Comparison of ENCODE assay signal across 10 mouse cellular contexts in the genomic region with DNA sequence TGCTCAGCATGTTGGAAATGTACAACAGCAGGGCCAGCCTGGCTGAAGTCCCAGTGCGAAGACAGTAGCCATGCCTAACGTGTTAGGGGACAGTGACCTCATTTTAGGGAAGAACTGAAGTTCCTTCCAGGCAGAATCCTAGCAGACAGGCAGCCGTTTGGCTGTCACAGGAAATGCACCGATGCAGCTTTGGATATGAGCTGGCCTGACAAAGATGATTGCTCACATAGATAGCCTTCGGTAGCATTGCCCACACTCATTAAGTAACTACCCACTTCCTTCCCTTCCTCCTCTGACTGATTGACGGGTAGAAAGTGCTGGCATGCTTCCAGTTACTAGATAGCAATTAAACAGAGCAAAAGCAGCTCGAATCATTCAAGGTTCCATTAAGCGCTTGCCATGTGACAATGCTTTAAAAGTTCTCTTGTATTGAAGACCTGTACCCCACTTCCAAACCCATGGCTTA.
A peak's percentile ranks its signal among the peaks of the same experiment; 100 is the strongest.
DNase-seq lines count a peak whose midpoint lies in the region; ATAC-seq and TF ChIP-seq lines count a peak whose summit lies in the region.
"Had no signal": no experiment of that assay in that cellular context is flagged by ENCODE, and none has a peak within 500 bp of the region (broad histone marks: within the 10 kb centered on the region; RNA-seq: fewer than 3 reads in every experiment).

No protein-coding gene starts in this region.

- WGBS in heart, embryonic 14.5 days = 27% methylated on average over 8 of the region's 8 CpGs
- WGBS in midbrain, postnatal 0 days = 64% methylated on average over 8 of the region's 8 CpGs
- 78% methylated on average over 8 of the region's 8 CpGs for WGBS in midbrain, embryonic 13.5 days

- H3K9ac ChIP-seq in heart, embryonic 14.5 days (ENCODE audit: low read length) = no peak overlapping the region
- no peak overlapping the region for H3K9ac ChIP-seq in midbrain, postnatal 0 days (replicated peaks; ENCODE audit: low read length, poor library complexity, severe bottlenecking)
- no peak overlapping the region for H3K9ac ChIP-seq in midbrain, embryonic 13.5 days (replicated peaks)
- H3K9ac ChIP-seq: liver, embryonic 15.5 days had no signal

- TF ChIP-seq CTCF in midbrain, postnatal 0 days (IDR thresholded peaks at IDR 0.05) = no peak

- no peaks in the 10 kb centered on the region for H3K9me3 ChIP-seq in heart, embryonic 14.5 days (ENCODE audit: control insufficient read depth, low read length)
- no peaks in the 10 kb centered on the region for H3K9me3 ChIP-seq in midbrain, postnatal 0 days (ENCODE audit: low read length)
- no peaks in the 10 kb centered on the region for H3K9me3 ChIP-seq in midbrain, embryonic 13.5 days
- H3K9me3 ChIP-seq: liver, embryonic 15.5 days had no signal

- no peak for DNase-seq in heart, adult 9 months (ENCODE audit: low spot score in 2 of 2)
- peak; percentile 50 for DNase-seq in midbrain, postnatal 0 days (ENCODE audit: low spot score)
- peak; percentile 83 for DNase-seq in cerebellum, adult 9-10 months
- no peak for DNase-seq in c-Kit-positive CD71-positive TER-119-positive erythroid progenitor cells, embryonic 14.5 days (ENCODE audit: low spot score)
- DNase-seq in kidney, postnatal 4 days = no peak
- DNase-seq: spleen, adult 18-20 months had no signal

- no peak for ATAC-seq in heart, embryonic 14.5 days (ENCODE audit: insufficient number of reproducible peaks, insufficient read depth, low FRiP score, low read depth)
- ATAC-seq in midbrain, postnatal 0 days (ENCODE audit: low FRiP score) = no peak
- no peak for ATAC-seq in midbrain, embryonic 13.5 days
- peak; percentile 94 for ATAC-seq in megakaryocyte progenitor cell, adult 5-6 weeks (replicated peaks; ENCODE audit: poor library complexity)

- no peaks in the 10 kb centered on the region for H3K36me3 ChIP-seq in heart, embryonic 14.5 days (ENCODE audit: control insufficient read depth, insufficient read depth, low read length)
- no peaks in the 10 kb centered on the region for H3K36me3 ChIP-seq in midbrain, postnatal 0 days (ENCODE audit: insufficient read depth, low read length)
- no peaks in the 10 kb centered on the region for H3K36me3 ChIP-seq in midbrain, embryonic 13.5 days
- H3K36me3 ChIP-seq: liver, embryonic 15.5 days had no signal

- 0 out of 2 replicates have a peak overlapping the region, but pooled peaks have one; percentile 15 for H3K4me2 ChIP-seq in heart, embryonic 14.5 days (ENCODE audit: low read length)
- no peak overlapping the region for H3K4me2 ChIP-seq in midbrain, postnatal 0 days (ENCODE audit: low read depth, low read length, poor library complexity, severe bottlenecking)
- H3K4me2 ChIP-seq in midbrain, embryonic 13.5 days (replicated peaks) = no peak overlapping the region
- H3K4me2 ChIP-seq: liver, embryonic 15.5 days had no signal

- H3K4me3 ChIP-seq in heart, embryonic 14.5 days (ENCODE audit: control insufficient read depth in 1 of 2, insufficient read depth in 1 of 2, low read depth in 1 of 2, low read length in 2 of 2) = no peak overlapping the region
- no peak overlapping the region for H3K4me3 ChIP-seq in midbrain, postnatal 0 days (ENCODE audit: low read depth, low read length)
- H3K4me3 ChIP-seq in midbrain, embryonic 13.5 days (replicated peaks) = no peak overlapping the region
- H3K4me3 ChIP-seq: liver, embryonic 15.5 days had no signal

- peak overlapping the region; percentile 37 to 46 for H3K27ac ChIP-seq in heart, embryonic 14.5 days (replicated peaks in 1 of 2; ENCODE audit: control insufficient read depth in 1 of 2, insufficient read depth in 1 of 2, low read depth in 2 of 2, low read length in 2 of 2)
- no peak overlapping the region for H3K27ac ChIP-seq in midbrain, postnatal 0 days (ENCODE audit: low read depth, low read length)
- H3K27ac ChIP-seq in midbrain, embryonic 13.5 days = no peak overlapping the region
- H3K27ac ChIP-seq: liver, embryonic 15.5 days had no signal

- no peaks in the 10 kb centered on the region for H3K27me3 ChIP-seq in heart, embryonic 14.5 days (ENCODE audit: control insufficient read depth, insufficient read depth, low read length)
- H3K27me3 ChIP-seq in midbrain, postnatal 0 days (ENCODE audit: insufficient read depth, low read length) = no peaks in the 10 kb centered on the region
- H3K27me3 ChIP-seq in midbrain, embryonic 13.5 days = no peaks in the 10 kb centered on the region
- H3K27me3 ChIP-seq: liver, embryonic 15.5 days had no signal

- peaks cover 23 to 41% of the 10 kb centered on the region in 2 experiments for H3K4me1 ChIP-seq in heart, embryonic 14.5 days (ENCODE audit: control insufficient read depth in 2 of 2, insufficient read depth in 2 of 2, low read length in 2 of 2)
- H3K4me1 ChIP-seq in midbrain, postnatal 0 days (ENCODE audit: insufficient read depth, low read length) = peaks cover 4% of the 10 kb centered on the region; the same call in 1 of the 2 replicates
- H3K4me1 ChIP-seq in midbrain, embryonic 13.5 days (replicated peaks) = peaks cover 43% of the 10 kb centered on the region
- H3K4me1 ChIP-seq: liver, embryonic 15.5 days had no signal

Comparison
In these comparisons a context has a peak if more than half of its experiments do, and no peak if none do; other contexts are left out.
1. H3K27ac ChIP-seq: peak in heart, embryonic 14.5 days (2 of 2); none in midbrain, postnatal 0 days (single experiment) and midbrain, embryonic 13.5 days (single experiment).
2. DNase-seq: peak in midbrain, postnatal 0 days (single experiment) and cerebellum, adult 9-10 months (single experiment); none in heart, adult 9 months (0 of 2), c-Kit-positive CD71-positive TER-119-positive erythroid progenitor cells, embryonic 14.5 days (single experiment) and kidney, postnatal 4 days (0 of 2).